8 mouse cellular contexts compared by ENCODE assay signal in the genomic region with DNA sequence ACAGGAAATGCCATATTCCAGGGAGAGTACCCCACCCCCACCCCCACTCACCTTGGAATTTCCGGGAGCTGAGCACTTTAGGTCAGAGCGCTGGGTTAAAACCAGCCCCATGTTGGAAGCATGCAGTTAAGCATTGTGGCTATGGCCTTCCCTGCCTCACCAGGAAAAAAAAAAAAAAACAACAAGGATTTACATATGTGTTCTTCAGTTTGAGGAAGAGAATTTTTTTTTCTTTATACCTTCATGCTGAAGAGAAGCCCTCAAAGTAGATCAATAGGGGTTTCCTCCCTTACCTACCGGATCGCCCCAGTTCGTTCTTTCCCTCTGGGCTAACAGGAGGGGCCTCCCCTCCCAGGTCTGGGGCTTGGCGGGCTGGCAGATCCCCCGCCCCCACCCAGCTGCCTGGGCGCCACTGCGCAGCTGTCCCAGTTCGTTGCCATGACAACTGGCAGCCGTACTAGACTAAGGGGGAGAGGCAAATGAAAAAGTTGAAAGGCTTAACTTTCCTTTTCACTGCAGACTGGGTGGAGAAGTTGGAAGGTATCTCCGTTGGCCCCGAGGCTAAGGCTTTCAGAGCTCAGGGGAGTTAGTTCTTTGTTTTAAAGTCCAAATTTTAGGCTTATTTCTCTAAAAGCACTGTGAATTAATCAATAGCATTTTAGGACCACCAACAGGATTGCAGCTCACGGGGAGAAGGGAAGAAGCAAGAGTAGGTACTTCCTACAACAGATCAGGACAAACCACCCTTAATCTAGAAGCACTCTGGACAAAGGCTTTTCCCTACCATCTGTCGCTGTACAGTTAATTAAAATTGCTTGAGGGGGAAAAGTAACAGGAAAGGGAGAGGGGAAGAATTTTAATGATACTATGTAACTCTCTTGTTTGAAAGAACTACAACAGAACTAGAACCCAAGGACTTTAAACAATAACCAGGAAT. TPM values are rescaled to one million over a fixed set of nuclear protein-coding genes. Genes with fewer than 3 reads are reported as not detected.
DNase-seq lines count a peak whose midpoint lies in the region; ATAC-seq and TF ChIP-seq lines count a peak whose summit lies in the region.

No protein-coding gene starts in this region.

- intact Hi-C loops in left cerebral cortex, postnatal 4 days (cut with DNase I): no loop called here

- no peaks in the 10 kb centered on the region for H3K27me3 ChIP-seq in intestine, postnatal 0 days (replicated peaks; ENCODE audit: control insufficient read depth, insufficient read depth, low read length)
- H3K27me3 ChIP-seq in midbrain, embryonic 11.5 days (ENCODE audit: control insufficient read depth, insufficient read depth, low read length): no peaks in the 10 kb centered on the region

- H3K9me3 ChIP-seq in intestine, postnatal 0 days (ENCODE audit: control insufficient read depth): no peaks in the 10 kb centered on the region
- no peaks in the 10 kb centered on the region for H3K9me3 ChIP-seq in midbrain, embryonic 11.5 days (ENCODE audit: control insufficient read depth, low read length)

- H3K4me1 ChIP-seq in intestine, postnatal 0 days (replicated peaks; ENCODE audit: control insufficient read depth, insufficient read depth, low read length): peaks cover 9% of the 10 kb centered on the region
- H3K4me1 ChIP-seq in midbrain, embryonic 11.5 days (ENCODE audit: control insufficient read depth, insufficient read depth, low read length): peaks cover 18% of the 10 kb centered on the region

- peak overlapping the region; percentile 53 for H3K9ac ChIP-seq in intestine, postnatal 0 days (ENCODE audit: low read depth, low read length)
- H3K9ac ChIP-seq in midbrain, embryonic 11.5 days (ENCODE audit: low read length): peak overlapping the region; percentile 60

- peak; percentile 83 for DNase-seq in adrenal gland, adult 8-10 months
- DNase-seq in embryo, embryonic 9.5 days (ENCODE audit: extremely low spot score): peak; percentile 91
- DNase-seq in left cerebral cortex, postnatal 4 days: peak; percentile 93
- peak; percentile 98 for DNase-seq in midbrain, embryonic 11.5 days (ENCODE audit: low spot score, missing footprints)
- DNase-seq in right cerebral cortex, postnatal 4 days: peak; percentile 86
- peak; percentile 83 for DNase-seq in yolk sac, embryonic 10.5 days (ENCODE audit: low spot score)

- WGBS in intestine, postnatal 0 days: under 1% methylated on average over 15 of the region's 15 CpGs
- WGBS in midbrain, embryonic 11.5 days: under 1% methylated on average over 15 of the region's 15 CpGs

- peaks cover 6% of the 10 kb centered on the region; the same call in 1 of the 2 replicates for H3K36me3 ChIP-seq in intestine, postnatal 0 days (ENCODE audit: control insufficient read depth, insufficient read depth)
- H3K36me3 ChIP-seq in midbrain, embryonic 11.5 days (ENCODE audit: control insufficient read depth, insufficient read depth, low read length): peaks cover 9% of the 10 kb centered on the region; the same call in 1 of the 2 replicates

- peak overlapping the region; percentile 80 for H3K4me2 ChIP-seq in intestine, postnatal 0 days (replicated peaks; ENCODE audit: low read depth)
- peak overlapping the region; percentile 46 for H3K4me2 ChIP-seq in midbrain, embryonic 11.5 days

- TF ChIP-seq CTCF in intestine, postnatal 0 days (IDR thresholded peaks at IDR 0.05; ENCODE audit: low read depth): no peak

- H3K4me3 ChIP-seq in intestine, postnatal 0 days (ENCODE audit: low read depth, low read length): peak overlapping the region; percentile 56
- peak overlapping the region; percentile 36 for H3K4me3 ChIP-seq in midbrain, embryonic 11.5 days (ENCODE audit: low read depth, low read length)

- H3K27ac ChIP-seq in intestine, postnatal 0 days (ENCODE audit: low read depth, low read length): peak overlapping the region; percentile 77
- peak overlapping the region; percentile 85 for H3K27ac ChIP-seq in midbrain, embryonic 11.5 days (ENCODE audit: low read depth, low read length)

- peak; percentile 84 for ATAC-seq in granulocyte monocyte progenitor cell, adult 5-6 weeks (replicated peaks; ENCODE audit: poor library complexity, severe bottlenecking)
- peak; percentile 84 for ATAC-seq in intestine, postnatal 0 days
- ATAC-seq in midbrain, embryonic 11.5 days (ENCODE audit: low FRiP score): peak; percentile 98

RNA-seq across cellular contexts. Expression of a gene that starts 24.4 kb away (rescaled TPM):
- total RNA-seq in adrenal gland, adult 8-10 months (2022): 100 to 1,000 TPM in 1 of 4 experiments, 10 to 100 TPM in 3; 74.3 to 104 (median 93.3) TPM
- 105 and 120 TPM in 2 replicates for total RNA-seq in granulocyte monocyte progenitor cell, adult 5-6 weeks (2014; fragmentation: Nextera tagmentation)
- total RNA-seq in granulocyte monocyte progenitor cell, adult 5-6 weeks (2017): 225 and 229 TPM in 2 replicates
- 24.0 TPM in 2 replicates for polyA plus RNA-seq in intestine, postnatal 0 days (2015; fragmentation: Nextera tagmentation; extraction: Ambion mirVana)
- total RNA-seq in left cerebral cortex, postnatal 4 days (2021): 100 to 1,000 TPM; 219 to 230 TPM
- polyA plus RNA-seq in midbrain, embryonic 11.5 days (2014; fragmentation: Nextera tagmentation; extraction: Ambion mirVana): 206 and 218 TPM in 2 replicates

RNA-seq across cellular contexts. Expression of a gene that starts 25.0 kb away (rescaled TPM):
- 100 to 1,000 TPM; 151 to 278 (median 211) TPM for total RNA-seq in adrenal gland, adult 8-10 months (2022)
- 605 and 693 TPM in 2 replicates for total RNA-seq in granulocyte monocyte progenitor cell, adult 5-6 weeks (2014; fragmentation: Nextera tagmentation)
- total RNA-seq in granulocyte monocyte progenitor cell, adult 5-6 weeks (2017): 956 and 1,234 TPM in 2 replicates
- 219 and 224 TPM in 2 replicates for polyA plus RNA-seq in intestine, postnatal 0 days (2015; fragmentation: Nextera tagmentation; extraction: Ambion mirVana)
- total RNA-seq in left cerebral cortex, postnatal 4 days (2021): 100 to 1,000 TPM; 690 to 711 TPM
- polyA plus RNA-seq in midbrain, embryonic 11.5 days (2014; fragmentation: Nextera tagmentation; extraction: Ambion mirVana): 1,348 and 1,391 TPM in 2 replicates

RNA-seq across cellular contexts. Expression of a gene that starts 43.0 kb away (rescaled TPM):
- under 1 TPM in 3 of 4 experiments, not detected in 1; 0.24 to 0.44 (median 0.37) TPM for total RNA-seq in adrenal gland, adult 8-10 months (2022)
- total RNA-seq in granulocyte monocyte progenitor cell, adult 5-6 weeks (2014; fragmentation: Nextera tagmentation): 159 and 180 TPM in 2 replicates
- total RNA-seq in granulocyte monocyte progenitor cell, adult 5-6 weeks (2017): 112 and 174 TPM in 2 replicates
- 0.82 and 0.90 TPM in 2 replicates for polyA plus RNA-seq in intestine, postnatal 0 days (2015; fragmentation: Nextera tagmentation; extraction: Ambion mirVana)
- total RNA-seq in left cerebral cortex, postnatal 4 days (2021): not detected
- 6.8 and 6.9 TPM in 2 replicates for polyA plus RNA-seq in midbrain, embryonic 11.5 days (2014; fragmentation: Nextera tagmentation; extraction: Ambion mirVana)

RNA-seq across cellular contexts. Expression of a gene that starts 48.3 kb away (rescaled TPM):
- 10 to 100 TPM; 14.3 to 22.9 (median 15.7) TPM for total RNA-seq in adrenal gland, adult 8-10 months (2022)
- total RNA-seq in granulocyte monocyte progenitor cell, adult 5-6 weeks (2014; fragmentation: Nextera tagmentation): 3.3 and 4.7 TPM in 2 replicates
- 1.8 and 4.0 TPM in 2 replicates for total RNA-seq in granulocyte monocyte progenitor cell, adult 5-6 weeks (2017)
- 8.6 and 9.2 TPM in 2 replicates for polyA plus RNA-seq in intestine, postnatal 0 days (2015; fragmentation: Nextera tagmentation; extraction: Ambion mirVana)
- total RNA-seq in left cerebral cortex, postnatal 4 days (2021): 10 to 100 TPM; 26.4 to 27.4 TPM
- 26.5 and 27.2 TPM in 2 replicates for polyA plus RNA-seq in midbrain, embryonic 11.5 days (2014; fragmentation: Nextera tagmentation; extraction: Ambion mirVana)

RNA-seq across cellular contexts. Expression of a gene that starts 57.3 kb away (rescaled TPM):
- 100 to 1,000 TPM; 156 to 167 (median 161) TPM for total RNA-seq in adrenal gland, adult 8-10 months (2022)
- 229 and 240 TPM in 2 replicates for total RNA-seq in granulocyte monocyte progenitor cell, adult 5-6 weeks (2014; fragmentation: Nextera tagmentation)
- total RNA-seq in granulocyte monocyte progenitor cell, adult 5-6 weeks (2017): 80.3 and 87.2 TPM in 2 replicates
- polyA plus RNA-seq in intestine, postnatal 0 days (2015; fragmentation: Nextera tagmentation; extraction: Ambion mirVana): 248 and 253 TPM in 2 replicates
- total RNA-seq in left cerebral cortex, postnatal 4 days (2021): 100 to 1,000 TPM; 105 to 107 TPM
- polyA plus RNA-seq in midbrain, embryonic 11.5 days (2014; fragmentation: Nextera tagmentation; extraction: Ambion mirVana): 286 and 307 TPM in 2 replicates

Comparison
In these comparisons a context has a peak if more than half of its experiments do, and no peak if none do; other contexts are left out.
1. Peak in every context shown above with its lines: DNase-seq, ATAC-seq, H3K4me3 ChIP-seq and H3K27ac ChIP-seq.
2. RNA of a gene that starts 43.0 kb away (total RNA-seq): 112 to 180 TPM in granulocyte monocyte progenitor cell, adult 5-6 weeks; not detected in left cerebral cortex, postnatal 4 days and 0.24 to 0.44 TPM in adrenal gland, adult 8-10 months; every median in the first group is over 10 times any median in the second.